Mouse (Mus musculus): ENCODE results near the gene 9930104L06Rik.

DNA sequence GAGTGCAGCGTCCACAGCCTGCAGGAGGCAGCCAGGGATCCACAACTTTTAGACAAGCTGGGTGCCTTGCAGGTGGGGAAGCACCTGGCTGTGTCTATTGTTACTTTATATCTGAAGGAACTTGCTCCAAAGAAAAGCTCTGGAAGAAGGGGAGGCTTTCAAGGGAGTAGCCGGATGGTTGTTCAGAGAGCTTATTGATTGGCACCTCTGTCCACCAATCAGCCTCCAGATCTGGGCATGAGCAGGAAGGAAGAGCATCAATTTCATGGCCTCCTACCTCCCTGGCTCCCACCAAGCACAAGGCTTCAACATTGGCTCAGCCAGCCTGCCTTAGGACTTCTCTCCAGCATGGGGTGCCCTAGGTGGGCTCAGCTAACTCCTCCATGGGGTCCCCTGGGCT, 36.4 kb downstream of the 9930104L06Rik start:
- TF ChIP-seq CTCF (IDR thresholded peaks at IDR 0.05; ENCODE audit: insufficient read depth, low read length) (no peak), POLR2A (IDR thresholded peaks at IDR 0.05; ENCODE audit: borderline replicate concordance, extremely low read depth, low read depth, low read length) (no peak)

All from lung, adult 2 months (tissue).